Mouse (Mus musculus) forebrain, embryonic 13.5 days (tissue): ENCODE data around the gene Evx1. TPM values are rescaled to one million over a fixed set of nuclear protein-coding genes. Genes with fewer than 3 reads are reported as not detected.
"Not testable (repeated sequence)": the region's sequence is repeated elsewhere in the genome, so short reads cannot be mapped to it uniquely, and the experiment has no call there.

Experiments used
- ATAC-seq: fragments of 200-750 bp; cut with Nextera tagmentation; 2 replicates; pipeline ENCODE4 v1.8.0; 2017
- H3K27ac ChIP-seq: fragments of 300-500 bp; sonication (generic); 2 replicates; pipeline ENCODE4 v1.5.1; 2015; ENCODE audit warnings: inconsistent platforms, mild to moderate bottlenecking, moderate library complexity
- H3K27me3 ChIP-seq: fragments of 300-500 bp; sonication (generic); 2 replicates; pipeline ENCODE4 v1.6.1; 2015; ENCODE audit warnings: mild to moderate bottlenecking, inconsistent platforms
- H3K36me3 ChIP-seq: fragments of 300-500 bp; sonication (generic); 2 replicates; pipeline ENCODE4 v1.6.1; 2015; ENCODE audit warnings: mild to moderate bottlenecking, inconsistent platforms; ENCODE audit not compliant: poor library complexity, severe bottlenecking
- H3K4me1 ChIP-seq: fragments of 300-500 bp; sonication (generic); 2 replicates; pipeline ENCODE4 v1.6.1; 2015; ENCODE audit warnings: inconsistent platforms
- H3K4me2 ChIP-seq: fragments of 300-500 bp; sonication (generic); 2 replicates; pipeline ENCODE4 v1.6.1; 2015; ENCODE audit warnings: inconsistent platforms, mild to moderate bottlenecking, moderate library complexity
- H3K4me3 ChIP-seq: fragments of 300-500 bp; sonication (generic); 2 replicates; pipeline ENCODE4 v1.5.1; 2015; ENCODE audit warnings: mild to moderate bottlenecking, inconsistent platforms
- H3K9ac ChIP-seq: fragments of 300-500 bp; sonication (generic); 2 replicates; pipeline ENCODE4 v1.6.1; 2015; ENCODE audit warnings: mild to moderate bottlenecking, inconsistent platforms
- H3K9me3 ChIP-seq: fragments of 300-500 bp; sonication (generic); replicated peaks from 2 replicates; pipeline ENCODE4 v1.6.1; 2016; ENCODE audit warnings: inconsistent platforms
- WGBS: fragments of 180-500 bp; shearing (Covaris S2); methylation state at CpG from one replicate; pipeline ENCODE4 v1.1.7; 2015; 5-methylcytosine and 5-hydroxymethylcytosine counted together
- polyA plus RNA-seq: library from polyadenylated mRNA; unstranded; fragments of >200 nt; fragmentation: Nextera tagmentation; extraction: Ambion mirVana; gene quantifications from 2 replicates; pipeline ENCODE4 v1.2.1, GENCODE M21; 2015

Evx1 gene
- polyA plus RNA-seq, 1 experiment from 2014 or later, result not detected

DNA sequence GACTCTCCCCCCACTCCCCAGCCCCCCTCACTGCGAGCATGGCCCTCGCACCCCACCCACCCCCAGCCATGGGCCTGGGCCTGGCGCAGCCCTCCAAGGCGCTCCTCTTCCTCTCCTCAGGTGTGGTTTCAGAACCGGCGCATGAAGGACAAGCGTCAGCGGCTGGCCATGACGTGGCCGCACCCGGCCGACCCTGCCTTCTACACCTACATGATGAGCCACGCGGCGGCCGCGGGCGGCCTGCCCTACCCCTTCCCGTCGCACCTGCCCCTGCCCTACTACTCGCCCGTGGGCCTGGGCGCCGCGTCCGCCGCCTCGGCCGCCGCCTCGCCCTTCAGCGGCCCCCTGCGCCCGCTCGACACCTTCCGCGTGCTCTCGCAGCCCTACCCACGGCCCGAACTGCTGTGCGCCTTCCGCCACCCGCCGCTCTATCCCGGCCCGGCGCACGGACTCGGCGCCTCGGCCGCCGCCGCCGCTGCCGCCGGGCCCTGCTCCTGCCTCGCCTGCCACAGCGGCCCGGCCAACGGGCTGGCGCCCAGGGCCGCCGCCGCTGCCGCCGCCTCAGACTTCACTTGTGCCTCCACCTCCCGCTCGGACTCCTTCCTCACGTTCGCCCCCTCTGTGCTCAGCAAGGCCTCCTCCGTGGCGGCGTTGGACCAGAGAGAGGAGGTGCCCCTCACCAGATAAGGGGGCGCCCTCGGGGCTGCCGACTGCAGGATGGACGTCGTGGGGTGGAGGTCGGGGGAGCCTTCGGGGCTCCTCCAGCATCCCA, 3.3 kb downstream of the Evx1 start:
- no peak for ATAC-seq
- peak overlapping the region; percentile 45; the same call in 1 of the 2 replicates for H3K9ac ChIP-seq
- H3K27me3 ChIP-seq, result peaks cover 99% of the 10 kb centered on the region
- peak overlapping the region; percentile 47 for H3K4me2 ChIP-seq
- peak overlapping the region; percentile 23 for H3K4me3 ChIP-seq
- H3K9me3 ChIP-seq, result no peaks in the 10 kb centered on the region
- H3K4me1 ChIP-seq, result peaks cover 16% of the 10 kb centered on the region
- H3K27ac ChIP-seq, result no peak overlapping the region
- no peaks in the 10 kb centered on the region for H3K36me3 ChIP-seq
- WGBS, result under 1% methylated on average over 67 of the region's 81 CpGs

DNA sequence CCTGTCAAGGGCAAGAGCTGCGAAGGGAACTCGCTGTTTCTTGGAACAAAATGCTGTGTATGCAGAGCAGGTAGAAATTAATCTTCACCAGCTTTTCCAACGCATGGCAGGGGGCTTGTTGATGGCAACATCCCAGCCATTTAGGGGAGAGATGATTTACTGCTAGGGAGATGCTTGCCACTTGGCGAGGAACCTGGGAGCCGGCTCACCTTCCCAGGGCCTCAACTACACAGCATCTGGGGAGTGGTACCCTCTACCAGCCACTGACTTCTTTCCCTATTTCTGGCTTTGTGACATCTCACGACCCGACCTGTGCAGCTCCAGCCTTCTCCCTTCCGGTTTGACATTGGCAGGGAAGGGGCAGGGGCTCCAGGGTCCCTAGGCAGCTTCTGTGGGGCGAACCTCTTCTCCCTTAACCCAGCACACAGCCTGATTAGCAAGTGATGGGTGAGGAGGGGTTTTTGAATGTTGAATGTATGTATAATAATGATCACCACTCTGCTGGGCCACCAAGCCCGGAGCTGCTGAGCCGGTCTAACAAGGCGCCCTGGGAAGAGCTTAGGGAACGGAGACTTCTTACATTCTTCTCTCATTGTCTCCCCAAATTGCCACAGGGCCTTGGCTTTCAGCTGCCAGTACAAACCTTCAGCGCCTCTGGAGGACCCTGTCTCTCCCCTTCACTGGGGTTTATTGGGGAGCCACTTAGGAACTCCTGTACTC, 4.3 kb downstream of the Evx1 start:
- H3K27ac ChIP-seq, result no peak overlapping the region
- H3K9me3 ChIP-seq, result no peaks in the 10 kb centered on the region
- no peak overlapping the region for H3K4me3 ChIP-seq
- 0% methylated on average over 14 of the region's 14 CpGs for WGBS
- no peaks in the 10 kb centered on the region for H3K36me3 ChIP-seq
- H3K4me1 ChIP-seq, result peaks cover 16% of the 10 kb centered on the region
- no peak overlapping the region for H3K4me2 ChIP-seq
- H3K9ac ChIP-seq, result no peak overlapping the region
- no peak for ATAC-seq
- peaks cover 99% of the 10 kb centered on the region for H3K27me3 ChIP-seq

DNA sequence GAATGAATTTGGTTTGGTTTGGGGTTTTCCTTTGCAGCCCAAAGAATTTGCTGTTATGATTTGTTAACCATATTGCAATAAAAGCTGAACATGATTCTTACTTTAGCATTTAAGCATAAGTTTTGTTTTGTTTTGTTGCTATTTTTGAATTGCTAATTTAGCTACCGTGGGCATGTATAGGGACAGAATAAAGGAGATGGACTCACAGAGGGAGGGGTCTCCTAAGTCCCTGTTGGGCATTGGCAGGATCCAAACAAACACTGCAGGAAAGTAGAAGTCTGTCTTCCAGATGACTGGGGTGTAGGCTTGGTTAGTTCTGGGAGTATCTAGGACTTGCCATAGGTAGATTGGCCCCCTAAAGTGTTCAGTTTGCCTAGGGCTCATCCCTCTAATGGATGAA, 5.0 kb downstream of the Evx1 start:
- Histone ChIP-seq H3K9ac (no peak overlapping the region), H3K27ac (no peak overlapping the region), H3K9me3 (no peaks in the 10 kb centered on the region), H3K27me3 (peaks cover 100% of the 10 kb centered on the region), H3K4me3 (no peak overlapping the region), H3K36me3 (no peaks in the 10 kb centered on the region), H3K4me2 (no peak overlapping the region), H3K4me1 (peaks cover 16% of the 10 kb centered on the region)
- ATAC-seq, result no peak
- 0% methylated on average over 1 of the region's 1 CpGs for WGBS

DNA sequence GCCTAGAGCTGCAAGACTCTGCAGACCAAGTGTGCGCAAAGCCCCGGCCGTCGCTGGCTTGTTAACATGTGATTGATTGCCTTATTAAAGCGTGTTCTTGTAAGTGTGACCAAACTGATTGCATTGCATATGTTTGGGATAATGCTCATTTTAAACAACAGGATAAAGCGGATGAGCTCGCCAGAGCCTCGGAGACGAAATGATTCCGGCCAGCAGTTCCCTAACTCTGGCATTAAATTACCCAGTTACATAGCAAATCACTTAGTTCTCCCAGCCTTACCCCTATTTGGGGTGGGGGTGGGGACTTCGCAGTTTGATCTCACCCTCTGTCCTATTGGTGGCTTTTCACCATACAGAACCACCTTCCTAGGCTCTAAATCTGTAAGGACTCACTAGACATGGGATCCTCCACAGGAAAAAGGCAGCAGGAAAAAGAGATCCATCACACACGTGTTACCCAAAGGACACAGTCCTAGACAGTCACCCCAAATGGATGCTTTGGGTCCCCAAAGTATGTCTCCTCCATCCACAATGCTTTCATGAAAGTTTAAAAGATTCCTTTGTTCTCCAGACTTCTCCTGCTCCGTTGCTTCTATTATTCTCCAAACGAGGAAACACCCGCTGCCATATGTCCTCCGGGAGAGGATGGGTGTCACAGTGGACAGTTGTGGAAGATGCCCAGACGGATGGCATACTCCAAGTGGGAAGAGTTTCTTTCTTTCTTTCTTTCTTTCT, 6.8 kb downstream of the Evx1 start:
- no peak overlapping the region for H3K9ac ChIP-seq
- H3K4me3 ChIP-seq, result no peak overlapping the region
- WGBS, result under 1% methylated on average over 17 of the region's 17 CpGs
- H3K4me1 ChIP-seq, result peaks cover 8% of the 10 kb centered on the region
- H3K4me2 ChIP-seq, result no peak overlapping the region
- no peaks in the 10 kb centered on the region for H3K9me3 ChIP-seq
- H3K27ac ChIP-seq, result no peak overlapping the region
- no peaks in the 10 kb centered on the region for H3K36me3 ChIP-seq
- no peak for ATAC-seq
- H3K27me3 ChIP-seq, result peaks cover 98% of the 10 kb centered on the region

DNA sequence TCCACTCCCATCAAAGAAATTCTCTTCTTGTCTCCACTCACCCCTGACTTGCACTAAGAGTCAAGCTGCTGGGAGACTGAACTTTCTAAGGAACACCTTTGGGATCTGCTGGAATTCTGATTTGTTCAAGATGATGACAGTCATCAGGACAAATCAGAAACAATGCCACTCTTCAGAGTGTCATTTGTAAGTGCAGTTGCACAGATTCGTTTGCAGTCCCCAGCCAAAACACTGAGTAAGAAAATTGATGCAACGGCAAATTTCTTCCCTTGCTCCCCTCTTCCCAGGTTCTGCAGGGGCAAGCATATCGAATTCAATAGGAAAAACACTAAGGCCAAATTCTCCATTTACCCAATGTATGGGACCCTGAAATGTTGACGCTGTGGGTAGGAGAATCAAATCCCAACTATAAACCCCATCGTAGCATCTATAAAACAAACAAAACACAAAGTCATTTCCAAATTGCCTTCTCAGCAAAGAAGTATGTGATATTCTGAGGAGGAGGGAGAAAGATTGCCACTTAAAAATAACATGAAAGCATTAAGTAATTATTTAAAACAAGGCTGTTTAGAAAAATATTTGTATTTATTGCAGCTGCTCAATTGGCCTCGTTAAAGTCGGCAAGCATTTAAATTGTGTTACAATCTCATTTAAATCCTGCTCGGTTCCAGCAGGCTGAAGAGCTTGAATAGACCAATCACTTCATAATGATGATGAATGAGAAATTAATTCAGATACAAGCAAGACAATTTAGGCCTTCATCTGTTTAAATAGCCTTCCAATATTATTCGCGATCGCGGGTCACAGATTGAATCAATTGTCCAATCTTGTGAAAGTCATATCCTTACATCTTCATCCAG, 7.9 kb downstream of the Evx1 start:
- H3K27ac ChIP-seq, result no peak overlapping the region
- H3K4me2 ChIP-seq, result no peak overlapping the region
- peaks cover 98% of the 10 kb centered on the region for H3K27me3 ChIP-seq
- WGBS, result 3% methylated on average over 12 of the region's 12 CpGs
- ATAC-seq, result no peak
- H3K9ac ChIP-seq, result no peak overlapping the region
- no peaks in the 10 kb centered on the region for H3K36me3 ChIP-seq
- H3K9me3 ChIP-seq, result no peaks in the 10 kb centered on the region
- no peak overlapping the region for H3K4me3 ChIP-seq
- H3K4me1 ChIP-seq, result peaks cover 7% of the 10 kb centered on the region

DNA sequence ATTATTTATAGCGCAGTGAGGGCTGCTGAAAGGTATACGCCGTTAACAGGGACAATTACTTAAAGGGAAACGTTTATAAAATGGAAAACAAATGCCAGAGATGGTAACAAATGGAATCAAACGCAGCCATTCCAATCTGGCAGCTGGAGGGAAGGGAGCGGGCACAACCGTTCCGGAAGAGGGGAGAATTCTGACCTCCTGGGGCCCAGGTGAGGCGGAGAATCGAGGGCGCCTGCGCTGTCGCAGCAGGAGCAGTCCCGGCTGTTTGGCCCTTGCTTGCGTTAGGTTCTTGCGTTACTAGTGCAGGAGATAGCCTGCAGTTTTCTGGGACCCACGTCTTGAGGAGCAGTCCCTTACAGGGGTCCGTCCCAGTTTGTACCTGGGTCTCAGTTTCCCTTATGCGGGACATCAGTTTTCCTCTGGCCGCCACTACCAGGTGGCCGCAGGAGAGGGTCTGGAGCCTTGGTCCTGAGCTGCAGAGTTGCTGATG, 8.6 kb downstream of the Evx1 start:
- Histone ChIP-seq H3K4me1 (peaks cover under 1% of the 10 kb centered on the region), H3K27ac (no peak overlapping the region), H3K27me3 (peaks cover 98% of the 10 kb centered on the region), H3K36me3 (no peaks in the 10 kb centered on the region), H3K4me3 (no peak overlapping the region), H3K9ac (no peak overlapping the region), H3K9me3 (no peaks in the 10 kb centered on the region), H3K4me2 (no peak overlapping the region)
- ATAC-seq, result no peak
- 1% methylated on average over 21 of the region's 21 CpGs for WGBS

- WGBS, result under 1% methylated on average over 16 of the region's 16 CpGs
Observed at GRCm38 (mm10) chr6:52322721-52323215, 9.5 kb downstream of the Evx1 start.

GRCm38 (mm10) chr6:52323292-52323691, 10.0 kb downstream of the Evx1 start:
- Histone ChIP-seq H3K9ac (no peak overlapping the region), H3K4me1 (no peaks in the 10 kb centered on the region), H3K4me3 (no peak overlapping the region), H3K9me3 (no peaks in the 10 kb centered on the region), H3K27me3 (peaks cover 94% of the 10 kb centered on the region), H3K36me3 (no peaks in the 10 kb centered on the region), H3K4me2 (no peak overlapping the region), H3K27ac (no peak overlapping the region)
- no peak for ATAC-seq
- 1% methylated on average over 10 of the region's 10 CpGs for WGBS

More at GRCm38 (mm10) chr6:52322721-52323215, 9.5 kb downstream of the Evx1 start:
- Histone ChIP-seq H3K4me1 (no peaks in the 10 kb centered on the region), H3K4me2 (no peak overlapping the region), H3K27me3 (peaks cover 94% of the 10 kb centered on the region), H3K9ac (no peak overlapping the region), H3K36me3 (no peaks in the 10 kb centered on the region), H3K4me3 (no peak overlapping the region), H3K9me3 (no peaks in the 10 kb centered on the region), H3K27ac (no peak overlapping the region)
- no peak for ATAC-seq

GRCm38 (mm10) chr6:52324061-52324460, 10.8 kb downstream of the Evx1 start:
- no peaks in the 10 kb centered on the region for H3K4me1 ChIP-seq
- no peak overlapping the region for H3K4me2 ChIP-seq
- no peak overlapping the region for H3K9ac ChIP-seq
- H3K36me3 ChIP-seq, result no peaks in the 10 kb centered on the region
- WGBS, result 38% methylated on average over 3 of the region's 3 CpGs
- H3K27ac ChIP-seq, result no peak overlapping the region
- no peak for ATAC-seq
- no peak overlapping the region for H3K4me3 ChIP-seq
- H3K9me3 ChIP-seq, result no peaks in the 10 kb centered on the region
- peaks cover 93% of the 10 kb centered on the region for H3K27me3 ChIP-seq

GRCm38 (mm10) chr6:52346816-52347215, 33.5 kb downstream of the Evx1 start:
- WGBS, result 93% methylated on average over 16 of the region's 16 CpGs

GRCm38 (mm10) chr6:52366021-52366420, 52.7 kb downstream of the Evx1 start:
- H3K4me2 ChIP-seq, result no peak overlapping the region; the same call in 1 of the 2 replicates
- H3K27ac ChIP-seq, result peak overlapping the region; percentile 49
- ATAC-seq, result peak; percentile 59; the same call in 1 of the 2 replicates
- no peaks in the 10 kb centered on the region for H3K36me3 ChIP-seq
- H3K9ac ChIP-seq, result no peak overlapping the region
- peaks cover 24% of the 10 kb centered on the region for H3K4me1 ChIP-seq
- H3K9me3 ChIP-seq, result no peaks in the 10 kb centered on the region
- H3K4me3 ChIP-seq, result no peak overlapping the region
- H3K27me3 ChIP-seq, result peaks cover 7% of the 10 kb centered on the region; the same call in 1 of the 2 replicates
- WGBS, result 56% methylated on average over 2 of the region's 2 CpGs

More at GRCm38 (mm10) chr6:52346816-52347215, 33.5 kb downstream of the Evx1 start:
- not testable (repeated sequence) for H3K27ac ChIP-seq, H3K9me3 ChIP-seq, H3K4me2 ChIP-seq, H3K27me3 ChIP-seq, H3K36me3 ChIP-seq, H3K4me3 ChIP-seq, H3K4me1 ChIP-seq, ATAC-seq, H3K9ac ChIP-seq
